Mouse (Mus musculus) spleen, adult 2 months (tissue): ENCODE measurements around the gene Cox17. TPM values are rescaled to one million over a fixed set of nuclear protein-coding genes. Genes with fewer than 3 reads are reported as not detected.

Experiments
- DNase-seq, 2 experiments: peaks; one replicate each; pipeline versions ENCODE4 v3.0.0 to v3.0.0-alpha.2; 2012 to 2021; ENCODE audit warnings: low spot score in 2 of 2, low read depth in 1 of 2
- H3K27ac ChIP-seq: fragments of 200-500 bp; 2 replicates; pipeline ENCODE4 v1.5.1; 2012; ENCODE audit warnings: low read length, inconsistent platforms; ENCODE audit not compliant: insufficient read depth
- H3K27me3 ChIP-seq: fragments of 200-500 bp; 2 replicates; pipeline ENCODE4 v1.6.1; 2012; ENCODE audit warnings: mild to moderate bottlenecking, moderate library complexity, low read length, inconsistent platforms; ENCODE audit not compliant: control insufficient read depth, insufficient read depth
- H3K36me3 ChIP-seq: fragments of 200-500 bp; 2 replicates; pipeline ENCODE4 v1.6.1; 2012; ENCODE audit warnings: mild to moderate bottlenecking, low read length, inconsistent platforms; ENCODE audit not compliant: control insufficient read depth, insufficient read depth
- H3K4me1 ChIP-seq: fragments of 200-500 bp; 2 replicates; pipeline ENCODE4 v1.6.1; 2011; ENCODE audit warnings: inconsistent platforms; ENCODE audit not compliant: control insufficient read depth, insufficient read depth, insufficient read length
- H3K4me3 ChIP-seq: fragments of 200-500 bp; 2 replicates; pipeline ENCODE4 v1.5.1; 2011; ENCODE audit warnings: mild to moderate bottlenecking, inconsistent platforms; ENCODE audit not compliant: insufficient read depth, insufficient read length; ENCODE audit errors: extremely low read depth
- CTCF ChIP-seq: fragments of 200-500 bp; IDR thresholded peaks from 2 replicates; pipeline ENCODE4 v1.5.1; 2011; ENCODE audit warnings: mild to moderate bottlenecking, inconsistent platforms; ENCODE audit not compliant: insufficient read depth, insufficient read length, insufficient replicate concordance; ENCODE audit errors: extremely low read depth
- POLR2A ChIP-seq: fragments of 200-500 bp; IDR thresholded peaks from 2 replicates; pipeline ENCODE4 v1.6.1; 2011; ENCODE audit warnings: low read depth, low read length, inconsistent platforms
- WGBS: fragments of 180-500 bp; shearing (Covaris S2); methylation state at CpG from one replicate; pipeline ENCODE4 v1.1.7; 2018; 5-methylcytosine and 5-hydroxymethylcytosine counted together
- polyA plus RNA-seq: library from polyadenylated mRNA; depleted of rRNA; stranded (reverse); fragments of >200 nt; gene quantifications from 2 replicates; pipeline ENCODE4 v1.2.3, GENCODE M21; 2012

Cox17 gene
- polyA plus RNA-seq, 1 experiment = 26.6 TPM

DNA sequence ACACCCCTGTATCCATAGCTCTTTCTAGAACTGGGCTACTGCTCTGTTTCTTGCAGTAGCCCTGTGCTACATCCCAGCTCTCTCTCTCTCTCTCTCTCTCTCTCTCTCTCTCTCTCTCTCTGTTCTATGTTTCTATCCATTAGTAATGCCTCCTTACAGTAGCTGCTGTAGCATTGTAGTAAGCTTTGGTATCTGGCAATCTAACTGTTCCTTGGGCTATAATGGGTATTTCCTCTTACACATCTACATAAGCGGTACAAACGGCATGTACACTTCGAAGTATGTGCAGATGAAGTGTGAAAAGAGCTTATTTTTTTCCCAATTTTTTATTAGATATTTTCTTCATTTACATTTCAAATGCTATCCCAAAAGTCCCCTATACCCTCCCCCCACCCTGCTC lies 33.1 kb downstream of the Cox17 start:
- no peak for TF ChIP-seq POLR2A
- no peak for TF ChIP-seq CTCF
- Histone ChIP-seq H3K27me3 (no peaks in the 10 kb centered on the region), H3K4me1 (peaks cover 7% of the 10 kb centered on the region; the same call in 1 of the 2 replicates), H3K36me3 (no peaks in the 10 kb centered on the region), H3K4me3 (no peak overlapping the region), H3K27ac (no peak overlapping the region)
- 82% methylated on average over 3 of the region's 3 CpGs for WGBS
- DNase-seq = no peak

DNA sequence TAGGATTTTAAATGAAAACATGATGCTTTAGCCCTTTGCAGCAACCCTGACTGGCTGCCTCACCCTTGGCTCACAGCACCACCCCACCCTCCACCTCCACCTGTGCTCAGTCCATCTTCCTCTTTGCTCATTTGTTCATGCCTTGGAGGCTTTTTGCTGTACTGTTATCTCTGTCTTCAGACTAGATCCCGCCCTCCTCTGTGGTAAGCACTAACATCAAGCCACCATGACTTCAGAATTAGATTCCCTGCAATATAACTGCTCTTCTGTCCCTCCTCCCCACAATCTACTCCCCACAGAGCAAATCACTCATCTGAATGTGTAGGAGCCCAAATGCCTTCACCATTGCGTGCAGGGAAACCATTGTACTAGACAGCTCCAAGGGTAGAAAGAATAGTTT lies 36.9 kb downstream of the Cox17 start:
- 88% methylated on average over 2 of the region's 2 CpGs for WGBS
- peaks cover 4% of the 10 kb centered on the region; the same call in 1 of the 2 replicates for H3K4me1 ChIP-seq
- DNase-seq = no peak
- H3K4me3 ChIP-seq = no peak overlapping the region
- TF ChIP-seq CTCF (no peak), POLR2A (no peak)
- H3K27ac ChIP-seq = no peak overlapping the region
- H3K36me3 ChIP-seq = no peaks in the 10 kb centered on the region
- no peaks in the 10 kb centered on the region for H3K27me3 ChIP-seq

DNA sequence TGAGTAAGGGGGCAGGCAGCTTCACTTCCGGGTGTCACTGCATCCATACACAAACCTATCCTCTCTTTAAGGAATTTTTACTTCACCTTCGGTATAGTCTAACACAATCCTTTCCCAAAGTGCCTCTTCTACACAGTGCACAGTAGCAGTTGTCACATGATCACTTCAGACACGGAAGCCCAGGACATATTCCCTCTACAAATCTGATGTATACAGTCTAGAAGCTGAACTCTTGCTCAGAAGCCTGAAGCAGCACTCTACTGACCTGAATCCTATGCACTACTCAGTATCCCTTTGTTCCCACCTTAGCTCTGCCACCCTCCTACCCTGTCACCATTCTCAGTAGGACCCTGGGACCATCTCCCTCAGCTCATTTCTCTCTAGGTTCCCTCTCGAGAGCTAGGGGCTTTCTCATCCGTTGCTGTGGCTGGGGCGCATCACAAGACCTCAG lies 38.4 kb downstream of the Cox17 start:
- H3K27ac ChIP-seq = no peak overlapping the region
- no peak for TF ChIP-seq POLR2A
- no peak for TF ChIP-seq CTCF
- WGBS = 83% methylated on average over 6 of the region's 6 CpGs
- H3K4me1 ChIP-seq = no peaks in the 10 kb centered on the region
- no peak for DNase-seq
- no peaks in the 10 kb centered on the region for H3K36me3 ChIP-seq
- no peaks in the 10 kb centered on the region for H3K27me3 ChIP-seq
- no peak overlapping the region for H3K4me3 ChIP-seq

DNA sequence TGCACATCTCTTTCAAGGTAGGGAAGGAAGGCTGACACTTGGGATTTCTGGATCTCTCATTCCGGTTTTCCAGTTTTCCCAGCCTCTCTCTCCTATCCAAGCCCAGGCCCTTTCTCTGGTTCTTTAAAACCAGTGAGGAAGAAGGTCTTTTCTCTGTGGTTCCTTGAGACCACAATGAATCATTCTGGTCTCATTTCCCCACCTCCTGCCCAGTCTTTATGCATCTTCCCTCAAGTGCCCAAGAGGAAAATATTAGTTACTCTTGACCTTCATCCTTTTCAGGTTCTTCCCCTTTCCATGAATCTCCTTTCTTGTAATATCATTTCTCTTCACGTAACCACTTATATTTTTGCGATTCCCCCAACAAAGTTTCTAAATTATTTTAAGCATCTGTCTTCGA lies 38.9 kb downstream of the Cox17 start:
- no peaks in the 10 kb centered on the region for H3K27me3 ChIP-seq
- WGBS = 82% methylated on average over 4 of the region's 4 CpGs
- no peak overlapping the region for H3K27ac ChIP-seq
- no peak for DNase-seq
- no peaks in the 10 kb centered on the region for H3K4me1 ChIP-seq
- H3K36me3 ChIP-seq = no peaks in the 10 kb centered on the region
- H3K4me3 ChIP-seq = no peak overlapping the region
- TF ChIP-seq CTCF (no peak), POLR2A (no peak)

DNA sequence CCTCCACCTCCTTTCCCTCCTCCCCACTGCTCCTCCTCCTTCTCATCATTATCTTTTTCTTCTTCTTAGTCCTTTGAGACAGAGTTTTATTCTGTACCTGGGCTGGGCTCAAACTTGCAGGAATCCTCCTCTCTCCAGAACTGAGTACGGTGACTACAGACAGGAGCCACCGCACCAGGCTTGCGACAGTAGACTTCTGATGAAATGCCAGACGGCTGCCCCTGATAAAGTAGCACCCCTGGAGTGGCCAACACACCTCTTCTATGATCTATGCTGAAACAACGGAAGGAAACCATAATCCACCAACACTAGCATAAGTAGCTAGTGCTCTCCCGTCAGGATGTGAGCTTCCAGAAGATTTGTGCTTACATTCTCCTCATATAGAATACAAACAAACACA lies 40.6 kb downstream of the Cox17 start:
- Histone ChIP-seq H3K4me3 (no peak overlapping the region), H3K27ac (no peak overlapping the region), H3K36me3 (no peaks in the 10 kb centered on the region), H3K4me1 (no peaks in the 10 kb centered on the region), H3K27me3 (no peaks in the 10 kb centered on the region)
- no peak for TF ChIP-seq POLR2A
- TF ChIP-seq CTCF = no peak
- DNase-seq = no peak
- WGBS = 82% methylated on average over 6 of the region's 6 CpGs

DNA sequence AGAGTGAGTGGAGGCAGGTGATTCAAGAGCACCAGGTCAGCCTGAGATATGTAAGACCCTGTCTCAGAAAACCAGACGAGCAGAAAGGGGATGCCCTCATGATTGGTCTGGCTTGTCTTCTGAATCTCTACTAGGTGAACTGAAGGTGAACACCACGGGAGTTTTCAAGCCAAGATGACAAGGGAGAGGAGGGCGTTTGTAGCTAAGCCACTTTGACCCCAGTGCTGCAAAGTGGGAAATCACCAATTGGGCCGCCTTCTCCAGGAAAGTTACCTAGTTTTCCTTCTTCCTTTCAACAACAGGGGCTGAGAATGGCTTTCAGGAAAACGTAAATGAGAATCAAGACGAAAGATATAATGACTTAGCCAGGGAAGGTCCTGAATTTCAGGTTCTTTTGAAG lies 42.0 kb downstream of the Cox17 start:
- no peak for DNase-seq
- Histone ChIP-seq H3K36me3 (no peaks in the 10 kb centered on the region), H3K27ac (no peak overlapping the region), H3K27me3 (no peaks in the 10 kb centered on the region), H3K4me1 (no peaks in the 10 kb centered on the region), H3K4me3 (no peak overlapping the region)
- TF ChIP-seq CTCF (no peak), POLR2A (no peak)
- 91% methylated on average over 6 of the region's 6 CpGs for WGBS

DNA sequence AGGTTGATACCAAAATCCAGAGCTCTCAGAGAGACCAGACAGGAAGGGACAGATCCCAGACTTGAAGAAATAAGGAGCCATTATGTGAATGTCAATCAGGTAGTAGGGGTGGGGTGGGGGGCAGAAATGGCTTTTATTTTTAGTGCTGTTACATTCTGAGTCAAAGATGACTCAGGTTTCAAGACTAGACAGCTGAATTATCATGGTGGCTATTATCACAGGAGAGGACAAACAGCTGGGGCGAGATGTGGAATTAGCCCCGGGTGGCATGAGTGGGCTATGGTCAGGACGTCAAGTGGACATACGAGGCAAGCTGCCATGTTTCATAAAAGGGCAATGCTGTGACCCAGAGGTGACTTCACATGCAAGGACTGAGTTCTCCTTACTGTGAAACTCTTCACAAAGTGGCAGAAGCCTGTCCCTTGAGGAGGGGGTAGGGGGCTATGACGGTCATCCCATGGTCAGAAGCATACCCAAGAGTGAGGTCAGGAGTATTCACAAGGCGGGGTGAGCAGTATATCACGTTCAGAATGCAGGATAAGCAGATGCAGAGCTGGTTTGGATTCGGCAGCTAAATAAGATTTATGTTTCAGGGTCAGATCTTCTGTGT lies 42.6 kb downstream of the Cox17 start:
- Histone ChIP-seq H3K27me3 (no peaks in the 10 kb centered on the region), H3K4me3 (no peak overlapping the region), H3K27ac (no peak overlapping the region), H3K4me1 (no peaks in the 10 kb centered on the region), H3K36me3 (no peaks in the 10 kb centered on the region)
- no peak for DNase-seq
- TF ChIP-seq CTCF = no peak
- no peak for TF ChIP-seq POLR2A
- WGBS = 86% methylated on average over 8 of the region's 8 CpGs
